Mouse (Mus musculus) heart, embryonic 11.5 days (tissue): Measurements from ENCODE around the gene Csf3. TPM values are rescaled to one million over a fixed set of nuclear protein-coding genes. Genes with fewer than 3 reads are reported as not detected.
"Not testable (repeated sequence)": the region's sequence is repeated elsewhere in the genome, so short reads cannot be mapped to it uniquely, and the experiment has no call there.

Source experiments
- ATAC-seq: fragments of 200-750 bp; cut with Nextera tagmentation; replicated peaks from 2 replicates; pipeline ENCODE4 v1.8.0; 2017; ENCODE audit warnings: moderate library complexity; ENCODE audit not compliant: insufficient number of reproducible peaks, low FRiP score, low TSS enrichment
- H3K27ac ChIP-seq: fragments of 300-500 bp; sonication (generic); 2 replicates; pipeline ENCODE4 v1.5.1; 2014; ENCODE audit warnings: mild to moderate bottlenecking, low read depth, low read length
- H3K27me3 ChIP-seq: fragments of 300-500 bp; sonication (generic); 2 replicates; pipeline ENCODE4 v1.6.1; 2014; ENCODE audit warnings: mild to moderate bottlenecking, low read length, mixed read lengths; ENCODE audit not compliant: control insufficient read depth, insufficient read depth
- H3K36me3 ChIP-seq: fragments of 300-500 bp; sonication (generic); 2 replicates; pipeline ENCODE4 v1.6.1; 2014; ENCODE audit warnings: mild to moderate bottlenecking, low read length, moderate library complexity, mixed read lengths; ENCODE audit not compliant: control insufficient read depth, insufficient read depth
- H3K4me1 ChIP-seq: fragments of 300-500 bp; sonication (generic); 2 replicates; pipeline ENCODE4 v1.6.1; 2014; ENCODE audit warnings: low read length; ENCODE audit not compliant: control insufficient read depth, insufficient read depth
- H3K4me2 ChIP-seq: fragments of 300-500 bp; sonication (generic); 2 replicates; pipeline ENCODE4 v1.6.1; 2014; ENCODE audit warnings: mild to moderate bottlenecking, moderate library complexity
- H3K4me3 ChIP-seq: fragments of 300-500 bp; sonication (generic); 2 replicates; pipeline ENCODE4 v1.5.1; 2014; ENCODE audit warnings: low read depth, low read length
- H3K9ac ChIP-seq: fragments of 300-500 bp; sonication (generic); 2 replicates; pipeline ENCODE4 v1.6.1; 2014; ENCODE audit warnings: mild to moderate bottlenecking, low read depth, low read length, moderate library complexity
- H3K9me3 ChIP-seq: fragments of 300-500 bp; sonication (generic); replicated peaks from 2 replicates; pipeline ENCODE4 v1.6.1; 2016; ENCODE audit warnings: low read length; ENCODE audit not compliant: control insufficient read depth
- WGBS: fragments of 180-500 bp; shearing (Covaris S2); extraction: QIAGEN DNeasy Blood & Tissue Kit; methylation state at CpG from one replicate; pipeline ENCODE4 v1.1.7; 2014; ENCODE audit not compliant: insufficient replicate concordance; 5-methylcytosine and 5-hydroxymethylcytosine counted together
- polyA plus RNA-seq: library from polyadenylated mRNA; unstranded; fragments of >200 nt; fragmentation: Nextera tagmentation; extraction: Ambion mirVana; gene quantifications from 2 replicates; pipeline ENCODE4 v1.2.1, GENCODE M21; 2014

Gene Csf3
- not detected in 2 replicates for polyA plus RNA-seq

DNA sequence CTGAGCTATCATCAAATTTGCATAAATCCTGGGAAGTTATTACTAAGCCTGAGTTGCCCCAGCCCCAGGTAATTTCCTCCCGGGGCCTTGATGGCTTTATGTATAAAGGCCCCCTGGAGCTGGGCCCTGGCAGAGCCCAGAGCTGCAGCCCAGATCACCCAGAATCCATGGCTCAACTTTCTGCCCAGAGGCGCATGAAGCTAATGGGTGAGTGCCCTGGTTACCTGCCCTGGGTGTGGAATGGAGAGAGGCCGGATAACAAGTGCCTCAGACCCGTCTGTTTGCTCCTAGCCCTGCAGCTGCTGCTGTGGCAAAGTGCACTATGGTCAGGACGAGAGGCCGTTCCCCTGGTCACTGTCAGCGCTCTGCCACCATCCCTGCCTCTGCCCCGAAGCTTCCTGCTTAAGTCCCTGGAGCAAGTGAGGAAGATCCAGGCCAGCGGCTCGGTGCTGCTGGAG, at the start of gene Csf3:
Gene Csf3 (plus strand): TSS at position 51 of the 458 bp plus-strand sequence.
- peak within 1 kb of the TSS; percentile 28; the same call in 1 of the 2 replicates for H3K9ac ChIP-seq
- H3K27me3 ChIP-seq: no peaks in the 10 kb centered on the region
- no peak within 1 kb of the TSS for H3K27ac ChIP-seq
- WGBS: 38% methylated on average over 10 of the region's 10 CpGs
- H3K4me3 ChIP-seq: no peak within 1 kb of the TSS
- no peak within 1 kb of the TSS for H3K4me2 ChIP-seq
- H3K9me3 ChIP-seq: no peaks in the 10 kb centered on the region
- peaks cover 14% of the 10 kb centered on the region for H3K36me3 ChIP-seq
- no peak for ATAC-seq
- no peaks in the 10 kb centered on the region; the same call in 1 of the 2 replicates for H3K4me1 ChIP-seq

DNA sequence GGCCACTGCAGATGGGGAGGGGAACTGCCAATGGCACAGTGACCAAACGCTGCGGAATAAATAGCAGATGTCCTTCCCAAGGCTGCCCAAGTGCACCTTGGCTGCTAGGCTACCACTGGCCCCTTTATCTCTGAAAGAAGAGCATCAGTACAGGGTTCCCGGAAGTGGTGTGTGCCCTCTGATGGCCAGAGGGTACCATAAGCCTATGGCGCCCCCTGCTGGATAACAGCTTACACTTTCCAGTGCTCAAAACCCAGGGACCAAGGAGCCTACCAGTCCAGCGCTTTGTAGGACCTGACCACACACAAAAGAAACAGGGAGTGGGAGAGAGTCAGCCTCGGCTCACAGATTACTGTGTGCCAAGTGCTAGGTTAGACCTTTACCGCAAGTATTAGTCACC, 46.0 kb upstream of the Csf3 start:
- H3K9ac ChIP-seq, H3K27me3 ChIP-seq, H3K36me3 ChIP-seq, H3K27ac ChIP-seq, H3K4me2 ChIP-seq, H3K9me3 ChIP-seq, H3K4me1 ChIP-seq, ATAC-seq, H3K4me3 ChIP-seq: not testable (repeated sequence)
- WGBS: 13% methylated on average over 7 of the region's 7 CpGs

DNA sequence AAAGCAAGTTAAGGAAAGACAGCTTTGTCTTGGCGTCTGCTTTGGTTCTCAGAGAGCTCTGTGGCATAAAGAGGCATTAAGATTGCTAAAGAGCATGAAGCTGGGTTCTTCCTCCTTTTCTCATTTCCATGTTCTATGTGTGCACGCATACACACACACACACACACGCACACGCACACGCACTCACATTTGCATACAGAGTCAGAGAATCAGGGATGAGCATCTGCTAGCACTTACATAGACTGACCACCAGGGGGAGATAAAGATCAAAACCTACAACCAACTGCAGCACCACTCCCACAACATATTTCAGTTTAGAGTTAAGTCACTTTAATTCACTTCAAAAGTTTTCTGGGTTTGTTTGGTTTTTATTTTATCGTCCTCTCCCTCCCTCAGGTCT, 40.5 kb upstream of the Csf3 start:
- no peaks in the 10 kb centered on the region for H3K36me3 ChIP-seq
- no peak overlapping the region for H3K4me2 ChIP-seq
- WGBS: 14% methylated on average over 6 of the region's 6 CpGs
- H3K27ac ChIP-seq: no peak overlapping the region
- no peak overlapping the region for H3K9ac ChIP-seq
- no peaks in the 10 kb centered on the region for H3K9me3 ChIP-seq
- H3K27me3 ChIP-seq: peaks cover 7% of the 10 kb centered on the region
- H3K4me1 ChIP-seq: no peaks in the 10 kb centered on the region
- no peak overlapping the region for H3K4me3 ChIP-seq
- ATAC-seq: no peak

DNA sequence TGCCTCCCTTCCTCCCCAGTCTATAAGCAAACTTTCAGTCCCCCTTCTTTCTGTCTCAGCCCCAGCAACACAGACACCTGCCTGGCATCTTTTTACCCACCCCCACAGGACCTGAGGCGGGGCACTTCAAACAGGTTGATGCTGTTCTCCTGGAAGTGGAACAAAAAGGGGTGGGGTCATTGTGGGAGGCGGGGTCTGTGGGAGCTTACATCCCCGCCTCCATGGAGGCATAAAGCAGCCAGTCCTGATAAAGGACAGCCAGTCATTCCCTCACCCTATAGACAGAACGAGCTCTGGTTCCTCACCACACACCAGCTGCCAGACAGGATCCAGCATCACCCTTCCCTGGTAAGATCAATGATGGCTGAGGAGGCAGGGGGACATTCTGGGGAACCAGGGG, 37.0 kb upstream of the Csf3 start, which contains the start of gene Gsdma:
Gene Gsdma (plus strand): TSS at position 261 of the 400 bp plus-strand sequence.
- no peak for ATAC-seq
- Histone ChIP-seq H3K4me1 (no peaks in the 10 kb centered on the region), H3K36me3 (no peaks in the 10 kb centered on the region), H3K4me2 (no peak within 1 kb of the TSS), H3K9me3 (no peaks in the 10 kb centered on the region), H3K4me3 (no peak within 1 kb of the TSS), H3K27ac (no peak within 1 kb of the TSS), H3K27me3 (peaks cover 26% of the 10 kb centered on the region), H3K9ac (no peak within 1 kb of the TSS)
- WGBS: 22% methylated on average over 4 of the region's 4 CpGs

DNA sequence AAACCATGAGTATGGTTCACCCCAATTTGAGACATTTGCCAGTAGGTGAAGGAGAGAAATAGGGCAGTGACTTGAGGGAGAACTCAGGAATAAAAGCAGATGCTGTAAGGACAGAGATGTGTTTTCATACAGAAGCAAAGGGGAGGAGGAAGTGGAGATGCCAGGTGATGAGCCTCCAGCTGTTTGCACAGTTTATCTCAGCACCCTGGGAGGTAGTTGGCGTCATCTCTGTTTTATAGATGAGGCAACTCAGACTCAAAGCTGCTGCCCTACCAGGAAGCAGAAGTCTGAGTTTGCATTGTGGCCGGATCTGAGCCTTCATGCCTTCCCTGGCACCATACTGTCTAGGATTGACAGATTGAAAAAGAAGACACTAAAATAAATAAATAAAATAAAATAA, 32.1 kb upstream of the Csf3 start:
- Histone ChIP-seq H3K9ac (no peak overlapping the region), H3K9me3 (no peaks in the 10 kb centered on the region), H3K4me2 (no peak overlapping the region), H3K4me3 (no peak overlapping the region), H3K36me3 (no peaks in the 10 kb centered on the region), H3K27me3 (peaks cover 27% of the 10 kb centered on the region), H3K4me1 (no peaks in the 10 kb centered on the region), H3K27ac (no peak overlapping the region)
- WGBS: 44% methylated on average over 2 of the region's 2 CpGs
- ATAC-seq: no peak

DNA sequence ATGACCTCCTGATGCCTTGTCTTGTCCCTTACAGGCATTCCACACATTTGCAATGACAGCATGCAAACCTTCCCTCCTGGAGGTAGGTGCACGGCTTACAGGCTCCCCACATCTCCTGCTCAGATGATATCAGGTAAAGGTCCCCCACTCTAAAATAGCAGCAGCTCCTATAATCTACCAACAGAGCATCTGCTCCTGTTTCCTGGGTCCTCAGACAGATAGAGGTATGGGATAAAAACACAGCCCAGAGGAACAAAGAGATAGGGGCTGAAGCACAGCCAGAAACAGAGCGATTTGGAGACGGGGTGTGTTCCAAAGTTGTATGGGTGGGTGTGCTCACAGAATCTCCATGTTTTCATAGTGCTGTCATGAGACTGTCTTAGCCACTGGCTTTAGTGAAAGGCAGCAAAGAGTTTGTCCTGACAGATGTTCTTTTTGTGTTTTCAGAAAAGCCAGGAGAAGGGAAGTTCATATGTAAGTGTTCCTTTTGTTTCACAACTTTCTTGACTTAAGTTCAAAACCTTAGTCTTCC, 29.7 kb upstream of the Csf3 start:
- Histone ChIP-seq H3K4me3 (no peak overlapping the region), H3K27ac (no peak overlapping the region), H3K36me3 (no peaks in the 10 kb centered on the region), H3K9ac (no peak overlapping the region), H3K4me1 (no peaks in the 10 kb centered on the region), H3K27me3 (peaks cover 22% of the 10 kb centered on the region), H3K4me2 (no peak overlapping the region), H3K9me3 (no peaks in the 10 kb centered on the region)
- 58% methylated on average over 3 of the region's 3 CpGs for WGBS
- ATAC-seq: no peak

DNA sequence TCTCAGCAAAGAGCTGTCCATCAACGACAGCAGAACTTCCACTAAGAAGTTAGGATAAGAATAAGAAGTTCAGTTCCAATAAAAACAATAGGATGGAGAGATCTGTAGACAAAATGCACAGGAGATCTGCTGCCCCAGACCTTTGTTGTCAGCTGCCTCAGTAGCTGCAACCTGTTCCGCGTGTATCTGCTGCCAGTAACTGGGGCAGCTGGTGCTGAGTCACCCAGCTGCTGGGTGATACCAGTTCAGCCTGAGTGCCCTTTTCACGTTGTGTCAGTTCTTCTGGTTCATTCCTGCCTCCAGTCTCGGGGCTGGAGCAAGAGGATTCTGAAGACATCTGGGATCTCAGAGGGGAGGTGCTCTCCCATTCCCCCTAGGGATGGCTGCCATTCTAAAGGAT, 29.2 kb upstream of the Csf3 start:
- Histone ChIP-seq H3K36me3 (no peaks in the 10 kb centered on the region), H3K4me3 (no peak overlapping the region), H3K4me2 (no peak overlapping the region), H3K9ac (no peak overlapping the region), H3K4me1 (no peaks in the 10 kb centered on the region), H3K27me3 (peaks cover 18% of the 10 kb centered on the region), H3K27ac (no peak overlapping the region), H3K9me3 (no peaks in the 10 kb centered on the region)
- WGBS: 45% methylated on average over 5 of the region's 5 CpGs
- no peak for ATAC-seq

DNA sequence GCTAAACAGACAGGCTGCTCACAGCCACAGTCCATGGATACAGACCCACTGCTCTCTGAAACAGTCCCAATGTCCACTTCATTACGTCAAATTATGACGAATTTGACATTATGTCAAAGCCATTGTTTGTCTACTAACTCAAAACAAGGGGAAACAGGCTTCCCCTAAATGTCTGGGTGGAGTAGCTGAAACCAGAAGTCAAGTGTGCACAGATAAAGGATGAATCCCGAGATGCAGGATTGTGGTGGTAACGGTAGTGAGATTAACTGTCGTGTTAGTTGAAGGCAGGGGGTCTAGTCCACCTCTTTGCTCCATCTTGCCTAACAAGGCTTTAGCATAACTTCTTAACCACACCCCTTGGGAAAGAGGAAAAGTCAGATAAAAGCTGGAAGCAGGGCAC, 28.6 kb upstream of the Csf3 start:
- 73% methylated on average over 5 of the region's 5 CpGs for WGBS

DNA sequence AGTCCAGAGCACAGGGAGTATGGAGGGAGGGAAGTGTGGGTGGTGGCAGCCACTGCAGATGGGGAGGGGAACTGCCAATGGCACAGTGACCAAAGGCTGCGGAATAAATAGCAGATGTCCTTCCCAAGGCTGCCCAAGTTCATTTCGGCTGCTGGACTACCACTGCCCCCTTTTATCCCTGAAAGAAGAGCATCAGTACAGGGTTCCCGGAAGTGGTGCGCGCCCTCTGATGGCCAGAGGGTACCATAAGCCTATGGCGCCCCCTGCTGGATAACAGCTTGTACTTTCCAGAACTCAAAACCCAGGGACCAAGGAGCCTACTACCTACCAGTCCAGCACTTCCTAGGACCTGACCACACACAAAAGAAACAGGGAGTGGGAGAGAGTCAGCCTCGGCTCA, 27.9 kb upstream of the Csf3 start:
- H3K4me2 ChIP-seq, H3K9me3 ChIP-seq, H3K27ac ChIP-seq, H3K36me3 ChIP-seq, ATAC-seq, H3K27me3 ChIP-seq, H3K4me1 ChIP-seq, H3K4me3 ChIP-seq, H3K9ac ChIP-seq: not testable (repeated sequence)
- WGBS: 3% methylated on average over 6 of the region's 7 CpGs

More for the DNA sequence above, 28.6 kb upstream of the Csf3 start:
- Histone ChIP-seq H3K4me3 (no peak overlapping the region), H3K27ac (no peak overlapping the region), H3K9me3 (no peaks in the 10 kb centered on the region), H3K4me1 (no peaks in the 10 kb centered on the region), H3K9ac (no peak overlapping the region), H3K27me3 (peaks cover 13% of the 10 kb centered on the region), H3K4me2 (no peak overlapping the region), H3K36me3 (no peaks in the 10 kb centered on the region)
- no peak for ATAC-seq
